Mouse (Mus musculus): ENCODE measurements around the gene Pifo. TPM values are rescaled to one million over a fixed set of nuclear protein-coding genes. Genes with fewer than 3 reads are reported as not detected.

The Pifo gene
- polyA plus RNA-seq, 1 experiment from 2014 or later = not detected

GRCm38 (mm10) chr3:105958204-105958603 lies 56.2 kb downstream of the Pifo start:
- H3K27me3 ChIP-seq = no peaks in the 10 kb centered on the region
- CTCF ChIA-PET = interaction anchor here (0.8 to 2.6 kb wide), 8 partner anchors 8 to 30 kb away, joined by 3 to 11 read pairs (median 6); no protein-coding TSS in a partner anchor
- in situ Hi-C loops (cut with MboI; ENCODE audit: low pct_unique_long_range_greater_than_20kb) = loop anchor here (25.0 kb wide), 1 partner anchor 1354 kb away; no protein-coding TSS in a partner anchor
- POLR2A ChIA-PET = interaction anchor here (0.7 to 3.7 kb wide), 2 partner anchors 9 to 15 kb away, joined by 3 to 30 read pairs; no protein-coding TSS in a partner anchor
- no peak for ATAC-seq
- TF ChIP-seq CTCF (IDR thresholded peaks at IDR 0.05) = no peak
- DNase-seq (ENCODE audit: low read depth, low spot score) = no peak

GRCm38 (mm10) chr3:105957235-105957634 lies 57.2 kb downstream of the Pifo start:
- DNase-seq (ENCODE audit: low read depth, low spot score) (no peak), ATAC-seq (no peak)
- CTCF ChIA-PET = interaction anchor here (1.2 to 2.6 kb wide), 6 partner anchors 9 to 29 kb away, joined by 5 to 11 read pairs (median 7); no protein-coding TSS in a partner anchor
- in situ Hi-C loops (cut with MboI; ENCODE audit: low pct_unique_long_range_greater_than_20kb) = loop anchor here (25.0 kb wide), 1 partner anchor 1355 kb away; no protein-coding TSS in a partner anchor
- TF ChIP-seq CTCF (IDR thresholded peaks at IDR 0.05) = no peak
- POLR2A ChIA-PET = interaction anchor here (1.2 to 3.7 kb wide), 3 partner anchors 8 to 19 kb away, joined by 3 to 30 read pairs (median 5); no protein-coding TSS in a partner anchor
- H3K27me3 ChIP-seq = no peaks in the 10 kb centered on the region

GRCm38 (mm10) chr3:105951348-105951747 lies 63.1 kb downstream of the Pifo start:
- POLR2A ChIA-PET = interaction anchor here (1.0 to 4.1 kb wide), 2 partner anchors 7 to 15 kb away, joined by 5 to 30 read pairs; partner anchors contain the start of genes Atp5f1 and Wdr77
- ATAC-seq (no peak), DNase-seq (ENCODE audit: low read depth, low spot score) (no peak)
- H3K27me3 ChIP-seq = no peaks in the 10 kb centered on the region
- CTCF ChIA-PET = interaction anchor here (4.1 to 5.7 kb wide), 2 partner anchors 14 to 22 kb away, joined by 18 to 35 read pairs; no protein-coding TSS in a partner anchor
- in situ Hi-C loops (cut with MboI; ENCODE audit: low pct_unique_long_range_greater_than_20kb) = loop anchor here (25.0 kb wide), 1 partner anchor 1361 kb away; no protein-coding TSS in a partner anchor
- no peak for TF ChIP-seq CTCF (IDR thresholded peaks at IDR 0.05)

Other genes with a start within 250 kb of the Pifo start
- 165 TPM for gene Rap1a, start 213.3 kb downstream of the Pifo start, polyA plus RNA-seq (2021)
- not detected for gene Adora3, start 143.8 kb downstream of the Pifo start, polyA plus RNA-seq (2021)
- not detected for gene Tmigd3, start 143.7 kb downstream of the Pifo start, polyA plus RNA-seq (2021)
- 0.09 TPM for gene I830077J02Rik, start 82.0 kb downstream of the Pifo start, polyA plus RNA-seq (2021)
- gene Wdr77, start 55.3 kb downstream of the Pifo start, polyA plus RNA-seq (2021) = 92.0 TPM
- 723 TPM for gene Atp5f1, start 54.5 kb downstream of the Pifo start, polyA plus RNA-seq (2021)
- gene Ovgp1, start 40.9 kb downstream of the Pifo start, polyA plus RNA-seq (2021) = 1.9 TPM
- gene Chil5, start 18.2 kb upstream of the Pifo start, polyA plus RNA-seq (2021) = not detected
- gene Chia1, start 98.6 kb upstream of the Pifo start, polyA plus RNA-seq (2021) = not detected
- gene Chil3, start 152.9 kb upstream of the Pifo start, polyA plus RNA-seq (2021) = not detected
- not detected for gene Chil4, start 204.9 kb upstream of the Pifo start, polyA plus RNA-seq (2021)